Mouse (Mus musculus) midbrain, embryonic 13.5 days (tissue): Measurements from ENCODE around the gene Ccnb1ip1. TPM values are rescaled to one million over a fixed set of nuclear protein-coding genes. Genes with fewer than 3 reads are reported as not detected.
"Not testable (repeated sequence)": the region's sequence is repeated elsewhere in the genome, so short reads cannot be mapped to it uniquely, and the experiment has no call there.

Experiments used
- ATAC-seq: fragments of 200-750 bp; cut with Nextera tagmentation; 2 replicates; pipeline ENCODE4 v1.8.0; 2017; ENCODE audit warnings: mild to moderate bottlenecking, moderate TSS enrichment, moderate library complexity
- H3K27ac ChIP-seq: fragments of 300-500 bp; sonication (generic); 2 replicates; pipeline ENCODE4 v1.5.1; 2015; ENCODE audit warnings: inconsistent platforms, mild to moderate bottlenecking, moderate library complexity
- H3K27me3 ChIP-seq: fragments of 300-500 bp; sonication (generic); 2 replicates; pipeline ENCODE4 v1.6.1; 2015; ENCODE audit warnings: mild to moderate bottlenecking, inconsistent platforms
- H3K36me3 ChIP-seq: fragments of 300-500 bp; sonication (generic); 2 replicates; pipeline ENCODE4 v1.6.1; 2015; ENCODE audit warnings: mild to moderate bottlenecking, inconsistent platforms
- H3K4me1 ChIP-seq: fragments of 300-500 bp; sonication (generic); replicated peaks from 2 replicates; pipeline ENCODE4 v1.6.1; 2015; ENCODE audit warnings: inconsistent platforms
- H3K4me2 ChIP-seq: fragments of 300-500 bp; sonication (generic); replicated peaks from 2 replicates; pipeline ENCODE4 v1.6.1; 2015; ENCODE audit warnings: moderate library complexity, mild to moderate bottlenecking, inconsistent platforms
- H3K4me3 ChIP-seq: fragments of 300-500 bp; sonication (generic); replicated peaks from 2 replicates; pipeline ENCODE4 v1.5.1; 2015; ENCODE audit warnings: mild to moderate bottlenecking, inconsistent platforms
- H3K9ac ChIP-seq: fragments of 300-500 bp; sonication (generic); replicated peaks from 2 replicates; pipeline ENCODE4 v1.6.1; 2015; ENCODE audit warnings: mild to moderate bottlenecking, inconsistent platforms
- H3K9me3 ChIP-seq: fragments of 300-500 bp; sonication (generic); 2 replicates; pipeline ENCODE4 v1.6.1; 2016; ENCODE audit warnings: mild to moderate bottlenecking, inconsistent platforms
- WGBS: fragments of 180-500 bp; shearing (Covaris S2); methylation state at CpG from one replicate; pipeline ENCODE4 v1.1.7; 2015; 5-methylcytosine and 5-hydroxymethylcytosine counted together
- polyA plus RNA-seq: library from polyadenylated mRNA; unstranded; fragments of >200 nt; fragmentation: Nextera tagmentation; extraction: Ambion mirVana; gene quantifications from 2 replicates; pipeline ENCODE4 v1.2.1, GENCODE M21; 2015

Ccnb1ip1 gene
- polyA plus RNA-seq = 0.11 TPM in 1 of 2 replicates, not detected in the other

DNA sequence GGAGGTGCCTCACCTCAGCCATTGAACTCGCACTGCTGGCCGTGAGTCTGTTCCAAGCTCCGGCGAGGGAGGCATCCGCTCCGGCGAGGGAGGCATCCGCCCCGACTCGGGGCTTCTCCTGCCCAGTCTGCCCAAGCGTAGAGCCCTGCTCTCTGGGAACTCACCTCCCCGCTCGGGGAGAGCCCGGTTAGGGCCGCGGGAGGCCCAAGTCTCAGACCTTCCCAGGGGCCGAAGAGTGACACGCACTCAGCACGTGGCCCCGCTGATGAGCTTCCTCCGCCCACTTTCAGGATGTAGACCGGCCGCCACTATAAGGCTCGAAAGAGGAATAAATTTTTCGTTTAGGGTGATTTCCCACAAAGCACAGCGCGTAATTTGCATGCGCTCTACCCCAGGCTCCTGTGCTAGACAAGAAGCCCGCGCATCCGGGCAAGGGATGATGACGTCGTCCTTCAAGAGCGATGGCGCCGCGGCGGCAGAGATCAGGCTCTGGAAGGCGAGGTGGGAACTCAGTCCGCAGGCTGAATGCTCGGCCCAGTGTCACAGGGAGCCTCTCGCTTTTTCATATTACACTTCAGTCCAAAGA lies at the start of gene Ccnb1ip1, which contains the start of gene Parp2:
Gene Ccnb1ip1 (minus strand): TSS at position 246 of the 586 bp plus-strand sequence.
Gene Parp2 (plus strand): TSS at position 355 of the 586 bp plus-strand sequence.
- Histone ChIP-seq H3K4me3 (peak within 1 kb of the TSS; percentile 55), H3K9me3 (no peaks in the 10 kb centered on the region), H3K4me1 (peaks cover 4% of the 10 kb centered on the region), H3K9ac (peak within 1 kb of the TSS; percentile 70), H3K27me3 (no peaks in the 10 kb centered on the region), H3K36me3 (peaks cover 9% of the 10 kb centered on the region), H3K27ac (peak within 1 kb of the TSS; percentile 88), H3K4me2 (peak within 1 kb of the TSS; percentile 61)
- WGBS = under 1% methylated on average over 42 of the region's 42 CpGs
- ATAC-seq = peak; percentile 99

DNA sequence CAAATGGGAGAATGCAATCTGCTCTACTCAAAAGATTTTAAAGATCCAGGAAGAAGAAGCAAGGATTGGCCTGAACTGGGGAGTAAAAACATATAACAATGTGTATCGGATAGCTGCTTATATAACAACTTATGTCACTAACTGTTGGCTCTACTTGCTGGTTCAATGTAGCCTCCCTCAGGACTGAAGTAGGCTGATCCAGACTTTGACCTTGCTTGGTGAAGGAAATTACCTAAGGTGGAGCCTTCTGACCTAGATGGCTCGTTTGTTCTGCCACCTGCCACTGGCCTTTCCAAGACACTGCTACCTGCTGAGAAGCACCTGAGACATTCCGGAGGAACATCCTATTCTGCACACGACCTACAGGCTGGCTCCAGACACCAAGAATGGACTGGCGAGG lies 48.3 kb upstream of the Ccnb1ip1 start:
- no peak overlapping the region for H3K27ac ChIP-seq
- no peak overlapping the region for H3K9ac ChIP-seq
- WGBS = 90% methylated on average over 5 of the region's 5 CpGs
- H3K27me3 ChIP-seq = no peaks in the 10 kb centered on the region
- no peak overlapping the region for H3K4me3 ChIP-seq
- no peak for ATAC-seq
- H3K36me3 ChIP-seq = peaks cover 7% of the 10 kb centered on the region; the same call in 1 of the 2 replicates
- H3K4me1 ChIP-seq = no peaks in the 10 kb centered on the region
- H3K9me3 ChIP-seq = no peaks in the 10 kb centered on the region
- no peak overlapping the region for H3K4me2 ChIP-seq

DNA sequence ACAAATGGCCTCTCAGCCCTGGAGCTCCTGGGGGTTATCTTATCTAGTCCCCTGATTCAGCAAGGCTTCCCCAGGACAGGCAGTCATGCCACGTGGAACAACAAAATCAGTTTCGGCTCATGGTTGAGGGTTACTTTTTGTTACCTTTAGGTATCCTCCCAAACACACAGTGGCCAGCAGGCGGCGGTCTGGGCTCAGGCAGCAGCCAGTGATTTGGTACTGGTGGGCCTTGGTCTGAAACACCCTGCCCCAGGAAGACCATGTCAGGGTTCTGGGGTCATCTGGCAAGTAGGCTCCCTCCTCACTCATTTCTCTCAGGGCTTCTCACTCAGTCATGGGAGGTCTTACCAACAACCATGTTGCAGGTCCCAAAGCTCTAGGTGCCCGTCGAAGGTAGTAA lies 29.7 kb upstream of the Ccnb1ip1 start:
- Histone ChIP-seq H3K4me2 (no peak overlapping the region), H3K4me3 (no peak overlapping the region), H3K9ac (no peak overlapping the region), H3K36me3 (0 out of 2 replicates have a peak, but pooled peaks cover 6% of the 10 kb centered on the region), H3K27me3 (no peaks in the 10 kb centered on the region), H3K9me3 (no peaks in the 10 kb centered on the region), H3K4me1 (no peaks in the 10 kb centered on the region), H3K27ac (no peak overlapping the region)
- no peak for ATAC-seq
- whole genome bisulfite sequencing = 67% methylated on average over 6 of the region's 6 CpGs

DNA sequence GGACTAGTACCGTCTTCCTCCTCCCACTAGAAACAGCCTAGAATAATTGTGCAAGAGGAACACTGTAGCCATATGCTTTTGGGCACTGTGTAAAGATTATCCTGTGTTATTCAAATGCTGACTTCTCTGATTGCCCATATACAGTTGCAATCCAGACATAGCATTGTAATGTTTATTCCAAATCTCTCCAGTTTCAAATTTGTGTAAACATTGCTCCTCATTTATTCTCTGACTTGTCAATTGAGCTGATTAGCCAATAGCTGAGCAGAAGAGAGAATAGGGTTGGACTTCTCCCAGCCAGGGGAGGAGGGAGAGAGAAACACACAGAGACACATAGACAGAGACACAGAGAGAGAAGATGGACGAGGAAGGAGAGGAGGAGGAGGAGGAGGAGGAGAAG lies 26.9 kb upstream of the Ccnb1ip1 start:
- Histone ChIP-seq H3K4me2 (no peak overlapping the region), H3K4me3 (no peak overlapping the region), H3K9me3 (no peaks in the 10 kb centered on the region), H3K27ac (no peak overlapping the region), H3K27me3 (no peaks in the 10 kb centered on the region), H3K4me1 (no peaks in the 10 kb centered on the region), H3K36me3 (no peaks in the 10 kb centered on the region), H3K9ac (no peak overlapping the region)
- ATAC-seq = no peak
- 61% methylated on average over 2 of the region's 2 CpGs for WGBS

DNA sequence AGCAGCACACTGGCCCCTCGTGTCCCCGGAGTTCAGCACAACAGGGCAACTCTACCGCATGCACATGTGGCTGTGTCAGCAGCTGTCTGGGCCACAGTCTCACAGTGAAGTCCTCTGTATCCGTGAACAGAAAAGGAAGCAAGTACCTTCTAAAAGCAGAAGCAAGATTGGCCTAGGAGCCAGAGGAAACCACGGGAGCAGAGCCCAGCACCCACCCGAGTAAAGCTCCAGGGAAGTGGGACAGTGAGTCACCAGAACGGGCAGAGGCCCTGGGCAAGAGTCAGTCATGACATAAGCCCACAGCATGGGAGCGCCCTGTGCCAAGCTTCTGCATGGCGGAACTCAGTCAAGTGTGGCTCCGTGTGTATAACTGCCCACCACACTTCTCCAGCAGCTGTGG lies 26.4 kb upstream of the Ccnb1ip1 start:
- Histone ChIP-seq H3K9me3 (no peaks in the 10 kb centered on the region), H3K27me3 (no peaks in the 10 kb centered on the region), H3K36me3 (no peaks in the 10 kb centered on the region), H3K27ac (no peak overlapping the region), H3K9ac (no peak overlapping the region), H3K4me1 (no peaks in the 10 kb centered on the region), H3K4me2 (no peak overlapping the region), H3K4me3 (no peak overlapping the region)
- ATAC-seq = no peak
- WGBS = 89% methylated on average over 10 of the region's 10 CpGs

DNA sequence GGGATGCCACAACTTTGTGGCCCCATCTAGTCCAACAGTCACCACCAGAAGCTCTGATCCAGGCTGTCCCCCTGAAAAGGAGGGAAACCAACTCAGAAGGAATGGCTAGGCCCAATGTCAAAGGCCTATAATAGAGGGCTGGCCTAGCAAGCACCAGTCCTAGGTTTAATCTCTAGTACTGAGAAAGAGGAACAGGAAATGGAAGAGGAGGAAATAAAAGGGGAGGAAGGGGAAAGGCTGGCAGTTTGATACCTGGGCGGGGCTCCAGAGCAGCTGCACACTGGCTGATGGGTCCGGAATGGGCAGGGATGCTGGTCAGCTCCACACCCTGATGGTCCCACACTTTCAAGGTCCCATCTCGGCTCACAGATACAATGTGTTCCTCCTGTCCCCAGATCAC lies 22.3 kb upstream of the Ccnb1ip1 start:
- H3K4me2 ChIP-seq = no peak overlapping the region
- H3K9me3 ChIP-seq = no peaks in the 10 kb centered on the region
- H3K36me3 ChIP-seq = no peaks in the 10 kb centered on the region
- WGBS = 81% methylated on average over 3 of the region's 3 CpGs
- H3K27ac ChIP-seq = no peak overlapping the region
- no peak overlapping the region for H3K4me3 ChIP-seq
- ATAC-seq = no peak
- H3K9ac ChIP-seq = no peak overlapping the region
- H3K4me1 ChIP-seq = no peaks in the 10 kb centered on the region
- no peaks in the 10 kb centered on the region for H3K27me3 ChIP-seq

DNA sequence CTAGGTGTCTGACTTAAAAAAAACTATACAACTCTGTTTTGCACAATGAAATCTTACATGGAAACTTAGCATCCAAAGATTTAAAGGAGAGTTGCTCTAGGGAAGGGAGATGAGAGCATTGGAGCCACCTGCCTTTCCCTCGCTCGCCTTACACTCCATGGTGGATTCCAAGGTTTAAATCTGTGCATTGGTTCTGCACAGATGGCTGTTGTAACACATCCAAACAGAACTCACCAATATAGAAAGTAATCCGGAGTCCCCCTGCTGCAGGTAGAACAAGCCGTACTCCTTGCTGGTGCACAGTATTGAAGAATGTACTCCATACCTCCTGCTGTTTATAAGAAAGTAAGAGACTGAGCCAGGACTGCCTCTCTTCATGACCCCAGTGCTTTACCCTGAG lies 19.0 kb upstream of the Ccnb1ip1 start:
- 89% methylated on average over 4 of the region's 4 CpGs for WGBS
- H3K4me2 ChIP-seq = no peak overlapping the region
- no peak for ATAC-seq
- H3K27ac ChIP-seq = no peak overlapping the region
- no peaks in the 10 kb centered on the region for H3K9me3 ChIP-seq
- H3K4me3 ChIP-seq = no peak overlapping the region
- no peaks in the 10 kb centered on the region for H3K27me3 ChIP-seq
- H3K36me3 ChIP-seq = peaks cover 24% of the 10 kb centered on the region
- no peaks in the 10 kb centered on the region for H3K4me1 ChIP-seq
- no peak overlapping the region for H3K9ac ChIP-seq

DNA sequence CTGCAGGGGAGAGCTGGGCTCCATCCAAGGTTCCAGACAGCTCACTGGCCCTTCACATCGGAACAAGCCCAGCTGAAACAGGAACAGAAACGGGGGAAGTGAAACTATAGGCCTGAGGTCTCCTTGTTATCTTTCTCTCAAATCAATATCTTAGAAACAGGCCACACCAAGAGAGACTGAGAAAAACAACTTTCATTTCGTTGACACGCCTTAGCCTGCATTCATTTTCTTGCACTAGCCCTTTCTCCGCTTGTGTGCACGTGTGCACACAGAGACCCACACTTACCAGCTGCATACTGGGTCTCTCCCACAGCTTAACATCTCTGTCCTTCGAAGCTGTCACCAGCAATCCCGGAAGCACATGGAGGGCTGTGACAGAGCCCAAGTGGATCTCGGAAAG lies 16.7 kb upstream of the Ccnb1ip1 start:
- Histone ChIP-seq H3K27ac (no peak overlapping the region), H3K4me1 (no peaks in the 10 kb centered on the region), H3K4me3 (no peak overlapping the region), H3K4me2 (no peak overlapping the region), H3K9me3 (no peaks in the 10 kb centered on the region), H3K27me3 (no peaks in the 10 kb centered on the region), H3K9ac (no peak overlapping the region), H3K36me3 (peaks cover 48% of the 10 kb centered on the region)
- 91% methylated on average over 9 of the region's 9 CpGs for WGBS
- no peak for ATAC-seq

DNA sequence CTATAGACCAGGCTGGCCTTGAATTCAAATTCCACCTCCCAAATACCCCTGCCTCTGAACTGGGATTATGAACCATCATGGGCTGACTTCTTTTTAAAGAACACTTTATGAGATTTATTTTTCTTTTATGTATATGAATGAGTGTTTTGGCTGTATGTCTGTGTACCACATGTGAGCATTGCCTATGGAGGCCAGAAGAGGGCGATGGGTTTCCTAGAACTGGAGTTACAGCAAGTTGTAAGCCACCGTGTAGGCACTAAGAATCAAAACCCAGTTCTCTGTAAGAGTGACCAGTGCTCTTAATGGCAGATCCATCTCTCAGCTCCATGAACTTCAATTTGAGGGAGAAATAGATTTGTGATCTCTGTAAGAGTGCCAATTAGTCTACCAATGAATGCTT lies 15.7 kb upstream of the Ccnb1ip1 start:
- Histone ChIP-seq H3K27ac (no peak overlapping the region), H3K36me3 (peaks cover 55% of the 10 kb centered on the region), H3K9ac (no peak overlapping the region), H3K4me3 (no peak overlapping the region), H3K4me2 (no peak overlapping the region), H3K4me1 (no peaks in the 10 kb centered on the region), H3K9me3 (no peaks in the 10 kb centered on the region), H3K27me3 (no peaks in the 10 kb centered on the region)
- no peak for ATAC-seq
- WGBS = 78% methylated on average over 2 of the region's 2 CpGs

DNA sequence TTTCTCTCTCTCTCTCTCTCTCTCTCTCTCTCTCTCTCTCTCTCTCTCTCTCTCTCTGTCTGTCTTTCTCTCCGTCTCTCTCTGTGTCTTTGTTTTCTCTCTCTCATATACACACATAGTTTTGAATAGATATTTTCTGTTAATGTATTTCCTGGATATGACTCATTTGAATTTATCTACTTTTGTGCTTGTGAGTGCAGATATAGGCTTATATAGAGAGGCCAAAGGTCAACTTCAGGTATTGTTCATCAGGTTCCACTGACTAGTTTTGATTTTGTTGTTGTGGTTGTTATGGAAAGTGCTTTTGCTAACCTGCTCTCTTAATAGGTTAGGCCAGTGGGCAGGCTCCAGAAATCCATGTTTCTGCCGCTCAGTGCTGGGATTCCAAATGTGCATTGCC lies 5.5 kb upstream of the Ccnb1ip1 start:
- Histone ChIP-seq H3K27me3 (no peaks in the 10 kb centered on the region), H3K4me2 (no peak overlapping the region), H3K9ac (no peak overlapping the region), H3K27ac (no peak overlapping the region), H3K36me3 (peaks cover 48% of the 10 kb centered on the region), H3K4me3 (no peak overlapping the region), H3K9me3 (no peaks in the 10 kb centered on the region), H3K4me1 (peaks cover 4% of the 10 kb centered on the region)
- 97% methylated on average over 2 of the region's 2 CpGs for WGBS
- ATAC-seq = no peak

DNA sequence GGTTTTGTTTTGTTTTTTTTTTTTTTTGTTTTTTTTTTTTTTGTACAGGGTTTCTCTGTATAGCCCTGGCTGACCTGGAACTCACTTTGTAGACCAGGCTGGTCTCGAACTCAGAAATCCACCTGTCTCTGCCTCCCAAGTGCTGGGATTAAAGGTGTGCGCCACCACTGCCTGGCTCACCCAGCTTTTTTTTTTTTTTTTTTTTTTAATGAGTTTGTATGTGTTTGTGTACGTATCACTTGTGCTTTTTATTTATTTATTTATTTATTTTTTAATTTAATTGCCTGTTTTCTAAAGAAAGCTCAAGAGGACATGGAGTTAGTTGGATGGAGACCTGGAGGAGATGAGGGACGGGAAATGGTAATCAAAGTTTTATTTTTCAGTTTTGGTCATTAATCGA lies 1.1 kb downstream of the Ccnb1ip1 start:
- not testable (repeated sequence) for H3K4me1 ChIP-seq, H3K9ac ChIP-seq, H3K9me3 ChIP-seq, H3K27me3 ChIP-seq, H3K36me3 ChIP-seq, H3K4me3 ChIP-seq, ATAC-seq
- WGBS = 86% methylated on average over 5 of the region's 5 CpGs
- Histone ChIP-seq H3K4me2 (peak overlapping the region; percentile 61), H3K27ac (0 out of 2 replicates have a peak overlapping the region, but pooled peaks have one; percentile 56)

DNA sequence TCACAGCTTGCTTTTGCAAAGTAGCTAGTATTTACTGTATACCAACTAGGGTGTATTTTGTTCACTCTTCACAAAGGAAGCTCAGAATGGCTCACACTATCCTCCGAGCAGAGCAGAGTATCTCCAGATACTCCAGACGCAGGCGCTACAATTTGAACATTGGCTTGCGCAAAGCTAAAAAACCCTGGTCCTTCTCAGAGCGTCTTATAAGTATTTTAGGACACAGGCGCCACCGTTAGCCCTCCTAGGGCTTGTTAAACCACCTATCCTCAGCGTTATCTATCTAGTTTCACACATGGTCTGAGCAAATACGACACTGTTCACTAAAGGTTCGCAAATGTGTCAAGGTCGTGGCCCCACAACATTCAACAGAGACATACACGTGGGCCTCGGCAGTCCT lies 2.8 kb downstream of the Ccnb1ip1 start:
- Histone ChIP-seq H3K4me3 (no peak overlapping the region), H3K9ac (no peak overlapping the region), H3K4me1 (peaks cover 6% of the 10 kb centered on the region), H3K27me3 (no peaks in the 10 kb centered on the region), H3K27ac (no peak overlapping the region), H3K4me2 (no peak overlapping the region), H3K36me3 (no peaks in the 10 kb centered on the region), H3K9me3 (no peaks in the 10 kb centered on the region)
- ATAC-seq = no peak
- WGBS = 76% methylated on average over 13 of the region's 13 CpGs
